Mouse (Mus musculus) limb, embryonic 12.5 days (tissue): ENCODE results near the gene Taar6. TPM values are rescaled to one million over a fixed set of nuclear protein-coding genes. Genes with fewer than 3 reads are reported as not detected.

ENCODE experiments used
- ATAC-seq: fragments of 200-750 bp; cut with Nextera tagmentation; 2 replicates; pipeline ENCODE4 v1.8.0; 2017; ENCODE audit warnings: low read depth, moderate TSS enrichment; ENCODE audit not compliant: insufficient number of reproducible peaks, insufficient read depth, low FRiP score, low TSS enrichment
- H3K27ac ChIP-seq: fragments of 300-500 bp; sonication (generic); 2 replicates; pipeline ENCODE4 v1.5.1; 2016; ENCODE audit warnings: mild to moderate bottlenecking, moderate library complexity
- H3K27me3 ChIP-seq: fragments of 300-500 bp; sonication (generic); 2 replicates; pipeline ENCODE4 v1.6.1; 2016; ENCODE audit warnings: mild to moderate bottlenecking, moderate library complexity
- H3K36me3 ChIP-seq: fragments of 300-500 bp; sonication (generic); 2 replicates; pipeline ENCODE4 v1.6.1; 2016; ENCODE audit warnings: mild to moderate bottlenecking, moderate library complexity
- H3K4me1 ChIP-seq: fragments of 300-500 bp; sonication (generic); replicated peaks from 2 replicates; pipeline ENCODE4 v1.6.1; 2016
- H3K4me2 ChIP-seq: fragments of 300-500 bp; sonication (generic); 2 replicates; pipeline ENCODE4 v1.6.1; 2016; ENCODE audit warnings: mild to moderate bottlenecking, moderate library complexity
- H3K4me3 ChIP-seq: fragments of 300-500 bp; sonication (generic); replicated peaks from 2 replicates; pipeline ENCODE4 v1.5.1; 2016; ENCODE audit warnings: mild to moderate bottlenecking
- H3K9ac ChIP-seq: fragments of 300-500 bp; sonication (generic); replicated peaks from 2 replicates; pipeline ENCODE4 v1.6.1; 2016; ENCODE audit warnings: mild to moderate bottlenecking, moderate library complexity
- H3K9me3 ChIP-seq: fragments of 300-500 bp; sonication (generic); 2 replicates; pipeline ENCODE4 v1.6.1; 2016; ENCODE audit warnings: mild to moderate bottlenecking, moderate library complexity
- WGBS: fragments of 180-500 bp; shearing (Covaris S2); methylation state at CpG from one replicate; pipeline ENCODE4 v1.1.7; 2016; 5-methylcytosine and 5-hydroxymethylcytosine counted together
- polyA plus RNA-seq: library from polyadenylated mRNA; unstranded; fragments of >200 nt; fragmentation: Nextera tagmentation; extraction: Ambion mirVana; gene quantifications from 2 replicates; pipeline ENCODE4 v1.2.1, GENCODE M21; 2016

Gene Taar6
- polyA plus RNA-seq = not detected in 2 replicates

GRCm38 (mm10) chr10:23985546-23985945 is at the start of gene Taar6:
Gene Taar6, minus strand, starts transcription at chr10:23985646.
- 0 out of 2 replicates have a peak, but pooled peaks cover 3% of the 10 kb centered on the region for H3K9me3 ChIP-seq
- H3K4me1 ChIP-seq = no peaks in the 10 kb centered on the region
- H3K27me3 ChIP-seq = no peaks in the 10 kb centered on the region
- no peak for ATAC-seq
- no peak within 1 kb of the TSS for H3K4me3 ChIP-seq
- no peak within 1 kb of the TSS for H3K4me2 ChIP-seq
- H3K27ac ChIP-seq = no peak within 1 kb of the TSS
- WGBS = 82% methylated on average over 8 of the region's 8 CpGs
- H3K36me3 ChIP-seq = no peaks in the 10 kb centered on the region
- H3K9ac ChIP-seq = no peak within 1 kb of the TSS

DNA sequence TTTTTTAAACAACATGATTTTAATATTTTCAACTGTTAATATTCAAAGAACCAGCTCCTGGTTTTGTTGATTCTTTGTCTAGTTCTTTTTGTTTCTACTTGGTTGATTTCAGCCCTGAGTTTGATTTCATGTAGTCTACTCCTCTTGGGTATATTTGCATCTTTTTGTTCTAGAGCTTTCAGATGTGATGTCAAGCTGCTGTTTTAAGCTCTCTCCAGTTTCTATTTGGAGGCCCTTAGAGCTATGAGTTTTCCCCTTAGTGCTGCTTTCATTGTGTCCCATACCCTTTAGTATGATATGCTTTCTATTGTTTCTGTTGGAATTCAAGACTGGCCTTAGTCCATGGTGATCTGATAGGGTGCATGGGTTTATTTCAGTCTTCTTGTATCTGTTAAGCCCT is 45.9 kb upstream of the Taar6 start:
- H3K4me2 ChIP-seq = no peak overlapping the region
- H3K36me3 ChIP-seq = no peaks in the 10 kb centered on the region
- no peak overlapping the region for H3K9ac ChIP-seq
- no peak overlapping the region for H3K4me3 ChIP-seq
- no peak overlapping the region for H3K27ac ChIP-seq
- no peaks in the 10 kb centered on the region for H3K9me3 ChIP-seq
- no peak for ATAC-seq
- no peaks in the 10 kb centered on the region for H3K4me1 ChIP-seq
- no peaks in the 10 kb centered on the region for H3K27me3 ChIP-seq

- Histone ChIP-seq H3K4me1 (no peaks in the 10 kb centered on the region), H3K4me3 (no peak within 1 kb of the TSS), H3K4me2 (no peak within 1 kb of the TSS), H3K27ac (no peak within 1 kb of the TSS), H3K36me3 (no peaks in the 10 kb centered on the region), H3K9ac (no peak within 1 kb of the TSS), H3K27me3 (no peaks in the 10 kb centered on the region), H3K9me3 (no peaks in the 10 kb centered on the region)
- no peak for ATAC-seq
Measured at GRCm38 (mm10) chr10:24026922-24027321, 41.5 kb upstream of the Taar6 start, which contains the start of gene Taar7d. Gene Taar7d, plus strand, starts transcription at chr10:24027222.

DNA sequence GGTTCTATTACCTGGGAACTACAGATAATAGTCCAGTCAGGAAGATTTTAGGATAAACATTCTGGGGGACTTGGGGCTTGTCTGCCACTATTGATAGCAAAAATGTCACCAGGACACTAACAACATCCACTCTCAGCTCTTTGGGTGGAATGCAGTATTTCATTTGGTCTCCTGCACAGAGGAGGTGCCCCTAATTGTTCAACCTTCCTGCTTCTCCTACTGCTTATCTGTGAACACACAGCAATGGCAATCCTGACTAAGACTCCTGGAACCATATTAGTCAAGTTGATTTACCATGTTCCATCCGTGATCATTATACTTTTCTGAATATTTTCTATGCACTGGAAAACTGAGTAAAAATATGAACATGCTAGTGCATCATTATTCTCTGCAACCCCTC is 22.7 kb upstream of the Taar6 start:
- Histone ChIP-seq H3K9ac (no peak overlapping the region), H3K4me2 (no peak overlapping the region), H3K9me3 (no peaks in the 10 kb centered on the region), H3K27me3 (no peaks in the 10 kb centered on the region), H3K4me3 (no peak overlapping the region), H3K36me3 (no peaks in the 10 kb centered on the region), H3K4me1 (no peaks in the 10 kb centered on the region), H3K27ac (no peak overlapping the region)
- ATAC-seq = no peak
- 84% methylated on average over 1 of the region's 1 CpGs for WGBS

GRCm38 (mm10) chr10:24007034-24007433 is 21.6 kb upstream of the Taar6 start:
- H3K27ac ChIP-seq = no peak overlapping the region
- ATAC-seq = no peak
- no peak overlapping the region for H3K9ac ChIP-seq
- H3K36me3 ChIP-seq = no peaks in the 10 kb centered on the region
- H3K27me3 ChIP-seq = no peaks in the 10 kb centered on the region
- H3K4me2 ChIP-seq = no peak overlapping the region
- H3K9me3 ChIP-seq = no peaks in the 10 kb centered on the region
- H3K4me1 ChIP-seq = no peaks in the 10 kb centered on the region
- WGBS = 67% methylated on average over 2 of the region's 2 CpGs
- H3K4me3 ChIP-seq = no peak overlapping the region

DNA sequence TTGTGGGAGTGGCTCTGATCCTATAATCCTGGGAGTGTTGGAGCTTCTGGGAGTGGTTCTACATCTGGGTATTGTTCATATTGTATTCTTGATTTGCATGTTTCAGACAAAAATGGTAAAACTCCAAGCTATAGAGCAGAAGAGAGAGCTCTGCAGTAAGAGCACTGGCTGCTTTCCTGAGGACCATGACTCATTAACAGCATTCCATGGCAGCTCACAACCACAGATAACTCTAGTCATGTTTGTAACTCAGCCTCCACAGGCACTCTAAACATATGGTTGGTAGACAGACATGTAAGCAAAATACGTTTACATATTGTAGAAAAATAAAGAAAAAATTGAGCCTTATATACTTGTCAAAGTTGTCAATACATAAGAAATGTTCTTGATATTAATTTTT is 21.0 kb upstream of the Taar6 start:
- H3K36me3 ChIP-seq = no peaks in the 10 kb centered on the region
- H3K4me2 ChIP-seq = no peak overlapping the region
- H3K27me3 ChIP-seq = no peaks in the 10 kb centered on the region
- H3K4me1 ChIP-seq = no peaks in the 10 kb centered on the region
- no peak overlapping the region for H3K27ac ChIP-seq
- no peaks in the 10 kb centered on the region for H3K9me3 ChIP-seq
- 84% methylated on average over 1 of the region's 1 CpGs for WGBS
- H3K4me3 ChIP-seq = no peak overlapping the region
- ATAC-seq = no peak
- H3K9ac ChIP-seq = no peak overlapping the region

- H3K9ac ChIP-seq = no peak within 1 kb of the TSS
- no peak for ATAC-seq
- H3K4me3 ChIP-seq = no peak within 1 kb of the TSS
- H3K4me1 ChIP-seq = no peaks in the 10 kb centered on the region
- 94% methylated on average over 1 of the region's 1 CpGs for WGBS
- no peaks in the 10 kb centered on the region for H3K9me3 ChIP-seq
- H3K27me3 ChIP-seq = no peaks in the 10 kb centered on the region
- no peaks in the 10 kb centered on the region for H3K36me3 ChIP-seq
- no peak within 1 kb of the TSS for H3K4me2 ChIP-seq
- H3K27ac ChIP-seq = no peak within 1 kb of the TSS
Measured at GRCm38 (mm10) chr10:23999639-24000038, 14.2 kb upstream of the Taar6 start, which contains the start of gene Taar7b. Gene Taar7b, plus strand, starts transcription at chr10:23999939.

DNA sequence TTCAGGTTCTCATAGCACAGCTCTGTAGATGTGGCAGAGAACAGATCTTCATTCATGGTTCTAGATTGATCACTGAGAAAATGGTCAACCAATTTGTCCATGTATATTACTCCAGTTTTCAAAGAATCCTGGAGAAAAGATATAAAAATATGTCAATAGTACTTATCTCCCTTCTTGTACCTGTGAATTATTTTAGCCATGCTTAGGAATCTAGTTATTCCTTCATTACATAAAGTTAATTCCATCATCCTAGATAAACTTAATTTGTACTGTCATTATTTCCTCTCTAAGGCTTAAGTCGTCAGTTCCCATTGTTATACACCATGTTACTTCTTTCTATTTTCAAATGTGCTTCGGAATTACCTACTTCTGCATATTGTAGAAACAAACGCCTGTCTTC is 7.9 kb upstream of the Taar6 start, which contains the start of gene Taar7a:
TSS of gene Taar7a (minus strand) at position 101 of the 400 bp plus-strand sequence.
- Histone ChIP-seq H3K9ac (no peak within 1 kb of the TSS), H3K27me3 (no peaks in the 10 kb centered on the region), H3K4me1 (no peaks in the 10 kb centered on the region), H3K27ac (no peak within 1 kb of the TSS), H3K4me3 (no peak within 1 kb of the TSS), H3K36me3 (no peaks in the 10 kb centered on the region), H3K9me3 (0 out of 2 replicates have a peak, but pooled peaks cover 2% of the 10 kb centered on the region), H3K4me2 (no peak within 1 kb of the TSS)
- 78% methylated on average over 3 of the region's 3 CpGs for WGBS
- no peak; the same call in 1 of the 2 replicates for ATAC-seq

- H3K36me3 ChIP-seq = no peaks in the 10 kb centered on the region
- H3K4me2 ChIP-seq = no peak overlapping the region
- H3K9ac ChIP-seq = no peak overlapping the region
- 84% methylated on average over 5 of the region's 5 CpGs for WGBS
- no peaks in the 10 kb centered on the region for H3K27me3 ChIP-seq
- no peaks in the 10 kb centered on the region for H3K4me1 ChIP-seq
- ATAC-seq = no peak
- H3K27ac ChIP-seq = no peak overlapping the region
- H3K4me3 ChIP-seq = no peak overlapping the region
- H3K9me3 ChIP-seq = 0 out of 2 replicates have a peak, but pooled peaks cover 3% of the 10 kb centered on the region
Measured at GRCm38 (mm10) chr10:23986419-23986818, 973 bp upstream of the Taar6 start.

DNA sequence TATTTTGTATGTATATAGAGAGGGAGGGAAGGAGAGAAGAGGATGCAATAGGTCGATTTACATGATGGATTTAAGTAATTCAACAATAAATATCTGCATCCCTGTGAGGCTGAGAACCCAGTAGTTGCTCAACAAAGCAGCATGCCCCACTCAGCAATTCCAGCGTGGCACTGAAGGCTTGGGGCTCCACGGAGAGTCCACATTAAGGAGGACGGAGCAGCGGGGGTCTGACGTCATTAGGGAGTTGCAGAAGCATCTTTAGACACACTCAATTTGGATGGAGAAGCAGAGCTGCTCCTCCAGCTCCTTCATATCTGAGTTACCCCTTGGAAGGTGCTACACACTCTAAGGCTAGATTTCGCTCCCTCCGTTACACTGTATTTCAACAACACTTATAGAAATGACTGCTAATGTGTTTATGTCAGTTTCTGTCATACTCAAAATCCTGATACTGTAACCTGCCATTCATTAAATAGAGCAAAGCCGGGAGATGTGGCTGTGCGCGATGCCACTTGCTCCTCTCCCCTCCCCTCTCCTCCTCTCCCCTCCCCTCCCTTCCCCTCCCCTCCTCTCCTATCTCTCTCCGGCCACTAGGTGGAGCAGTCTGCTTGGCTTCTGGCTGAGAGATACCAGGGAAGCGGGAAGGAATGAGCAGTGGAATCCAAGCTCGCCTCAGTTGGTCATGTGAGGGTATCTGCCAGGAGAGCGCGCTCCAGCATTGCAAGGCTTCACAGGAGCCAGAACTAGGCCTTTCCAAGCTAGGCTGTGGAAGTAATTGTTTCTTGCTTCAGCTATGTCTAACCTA is 6.3 kb downstream of the Taar6 start:
- no peak overlapping the region for H3K4me3 ChIP-seq
- H3K9me3 ChIP-seq = no peaks in the 10 kb centered on the region
- no peaks in the 10 kb centered on the region for H3K36me3 ChIP-seq
- ATAC-seq = no peak
- H3K4me2 ChIP-seq = no peak overlapping the region
- no peak overlapping the region for H3K9ac ChIP-seq
- WGBS = 46% methylated on average over 16 of the region's 16 CpGs
- no peak overlapping the region for H3K27ac ChIP-seq
- H3K4me1 ChIP-seq = no peaks in the 10 kb centered on the region
- no peaks in the 10 kb centered on the region; the same call in 1 of the 2 replicates for H3K27me3 ChIP-seq

- no peak for ATAC-seq
- H3K9me3 ChIP-seq = no peaks in the 10 kb centered on the region
- no peak overlapping the region for H3K9ac ChIP-seq
- H3K36me3 ChIP-seq = no peaks in the 10 kb centered on the region
- H3K27me3 ChIP-seq = no peaks in the 10 kb centered on the region; the same call in 1 of the 2 replicates
- WGBS = 66% methylated on average over 4 of the region's 4 CpGs
- no peak overlapping the region for H3K27ac ChIP-seq
- H3K4me2 ChIP-seq = no peak overlapping the region
- no peak overlapping the region for H3K4me3 ChIP-seq
- no peaks in the 10 kb centered on the region for H3K4me1 ChIP-seq
Measured at GRCm38 (mm10) chr10:23977958-23978357, 7.5 kb downstream of the Taar6 start.

DNA sequence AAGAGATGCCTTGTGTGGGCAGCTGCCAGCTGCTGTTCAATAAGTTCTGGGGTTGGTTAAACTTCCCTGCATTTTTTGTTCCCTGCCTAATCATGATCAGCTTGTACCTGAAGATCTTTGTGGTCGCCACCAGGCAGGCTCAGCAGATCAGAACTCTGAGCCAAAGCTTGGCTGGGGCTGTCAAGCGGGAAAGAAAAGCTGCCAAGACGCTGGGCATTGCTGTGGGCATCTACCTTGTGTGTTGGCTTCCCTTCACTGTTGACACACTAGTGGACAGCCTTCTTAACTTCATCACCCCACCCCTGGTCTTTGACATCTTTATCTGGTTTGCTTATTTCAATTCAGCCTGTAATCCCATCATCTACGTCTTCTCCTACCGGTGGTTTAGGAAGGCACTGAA is 14.2 kb downstream of the Taar6 start:
- no peak overlapping the region for H3K4me2 ChIP-seq
- no peaks in the 10 kb centered on the region for H3K27me3 ChIP-seq
- no peak overlapping the region for H3K4me3 ChIP-seq
- ATAC-seq = no peak
- 85% methylated on average over 5 of the region's 5 CpGs for WGBS
- no peaks in the 10 kb centered on the region for H3K4me1 ChIP-seq
- H3K36me3 ChIP-seq = no peaks in the 10 kb centered on the region
- H3K27ac ChIP-seq = no peak overlapping the region
- no peaks in the 10 kb centered on the region for H3K9me3 ChIP-seq
- no peak overlapping the region for H3K9ac ChIP-seq
